Mouse (Mus musculus) thymus, adult 2 months (tissue): ENCODE results near the gene Rab43.

Experiments
- CTCF ChIP-seq: fragments of 200-500 bp; IDR thresholded peaks from 2 replicates; pipeline ENCODE4 v1.5.1; 2012; ENCODE audit warnings: mild to moderate bottlenecking, control low read depth, low read length, moderate library complexity, borderline replicate concordance; ENCODE audit not compliant: control insufficient read depth, poor library complexity, insufficient read depth; ENCODE audit errors: extremely low read depth
- POLR2A ChIP-seq: fragments of 200-500 bp; IDR thresholded peaks from 2 replicates; pipeline ENCODE4 v1.6.1; 2012; ENCODE audit warnings: mild to moderate bottlenecking, low read length, control low read depth, moderate library complexity; ENCODE audit not compliant: control insufficient read depth, poor library complexity, insufficient read depth; ENCODE audit errors: extremely low read depth

DNA sequence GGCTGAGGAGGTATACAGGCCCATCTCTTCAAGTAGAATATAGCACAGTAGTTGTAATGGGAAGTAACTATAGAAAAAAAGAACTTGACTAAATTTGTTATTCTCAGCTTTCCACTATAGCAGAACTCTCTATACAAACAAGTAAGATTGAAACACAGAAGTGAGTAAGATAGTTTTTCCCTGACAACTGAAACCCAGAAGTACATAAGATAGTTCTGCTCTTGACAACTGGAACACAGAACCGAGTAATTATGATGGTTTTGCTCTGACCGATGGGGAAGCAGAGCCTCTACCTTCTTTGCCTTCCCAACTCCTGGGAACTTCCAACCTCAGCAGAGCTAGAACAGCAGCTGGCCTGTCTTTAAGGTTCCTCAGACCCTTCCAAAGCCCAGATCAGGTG lies 2.8 kb downstream of the Rab43 start:
- no peak for TF ChIP-seq POLR2A
- no peak for TF ChIP-seq CTCF
